Mouse (Mus musculus) adrenal gland, postnatal 36 days (tissue): ENCODE measurements around the gene Cbfb. TPM values are rescaled to one million over a fixed set of nuclear protein-coding genes. Genes with fewer than 3 reads are reported as not detected.

Experiments used
- DNase-seq, 2 experiments: peaks; one replicate each; pipeline ENCODE4 v3.0.0; 2021; ENCODE audit warnings: mixed read lengths in 1 of 2
- total RNA-seq, 2 experiments: library from RNA; stranded (reverse); gene quantifications; 2 replicates each; pipeline ENCODE4 v1.2.3; 2021

The Cbfb gene
- total RNA-seq, 2 experiments from 2014 or later: 74.1 to 104 TPM

GRCm38 (mm10) chr8:105241016-105241415, 70.5 kb downstream of the Cbfb start:
- no peak for DNase-seq

- no peak for DNase-seq
Measured at GRCm38 (mm10) chr8:105251954-105252353, 81.5 kb downstream of the Cbfb start.

GRCm38 (mm10) chr8:105252680-105253537, 82.4 kb downstream of the Cbfb start:
- DNase-seq: no peak

GRCm38 (mm10) chr8:105253766-105254151, 83.3 kb downstream of the Cbfb start:
- peak in 1 of 2 experiments; percentile 7 for DNase-seq

GRCm38 (mm10) chr8:105254152-105254965, 83.9 kb downstream of the Cbfb start:
- peak; percentile 91 to 95 for DNase-seq

DNA sequence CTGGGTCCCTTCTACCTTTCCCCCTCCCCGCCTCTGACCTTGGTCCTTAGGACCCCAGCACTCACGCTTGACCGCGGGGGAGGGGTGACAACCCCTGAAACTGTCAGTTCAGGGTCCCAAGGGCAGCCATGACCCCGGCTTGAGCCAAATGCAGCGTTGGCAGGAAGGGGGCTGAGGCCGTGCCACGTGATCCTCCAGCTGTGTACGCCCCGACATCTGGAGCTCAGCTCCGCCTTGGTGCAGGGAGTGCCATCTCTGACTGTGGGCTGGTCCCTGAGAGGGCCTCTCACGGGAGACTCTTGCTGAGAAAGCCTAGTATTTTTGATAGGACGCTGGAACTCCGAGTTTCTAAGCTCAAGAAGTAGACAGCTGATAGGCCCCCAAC, 84.5 kb downstream of the Cbfb start, which contains the start of gene B3gnt9:
TSS of gene B3gnt9 (minus strand) at position 188 of the 385 bp plus-strand sequence.
- DNase-seq: peak; percentile 39 to 51

- DNase-seq: no peak
Measured at GRCm38 (mm10) chr8:105257318-105258114, 87.0 kb downstream of the Cbfb start.

GRCm38 (mm10) chr8:105258911-105259720, 88.6 kb downstream of the Cbfb start:
- no peak for DNase-seq

GRCm38 (mm10) chr8:105259721-105260320, 89.3 kb downstream of the Cbfb start:
- DNase-seq: peak; percentile 84 to 91

DNA sequence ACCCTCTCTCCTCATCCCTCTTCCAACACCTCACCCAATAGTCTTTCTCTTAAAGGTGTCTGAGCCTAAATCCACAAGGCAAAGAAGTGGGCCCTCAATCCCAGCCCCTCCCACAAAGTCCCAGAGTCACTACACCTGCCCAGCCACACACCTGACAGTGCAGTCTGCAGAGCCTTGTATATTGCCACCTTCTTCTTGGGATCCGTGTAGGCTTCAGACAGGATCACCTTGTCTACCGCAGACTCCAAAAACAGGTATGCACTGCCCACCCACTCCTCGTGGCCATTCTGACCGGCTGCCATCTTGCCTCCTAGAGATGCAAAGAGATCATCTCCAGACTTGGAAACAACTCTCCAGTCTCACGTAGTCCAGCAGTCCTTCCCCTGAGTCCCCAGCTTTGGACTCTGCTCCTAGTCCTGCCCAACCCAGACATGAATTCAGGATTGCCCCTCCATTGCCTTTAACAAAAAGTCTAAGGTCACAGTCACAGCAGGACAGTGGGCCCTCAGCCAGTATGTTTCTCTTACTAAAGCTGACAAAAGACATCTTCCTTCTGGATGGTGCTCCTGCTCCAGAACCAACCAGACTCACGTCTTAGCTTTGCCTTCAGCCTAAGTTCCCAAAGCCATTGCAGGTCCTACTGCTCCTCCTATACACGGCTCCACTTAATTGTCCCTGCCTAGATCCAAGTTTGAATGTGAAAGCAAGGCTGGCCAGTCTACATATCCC, 90.1 kb downstream of the Cbfb start:
- no peak for DNase-seq

DNA sequence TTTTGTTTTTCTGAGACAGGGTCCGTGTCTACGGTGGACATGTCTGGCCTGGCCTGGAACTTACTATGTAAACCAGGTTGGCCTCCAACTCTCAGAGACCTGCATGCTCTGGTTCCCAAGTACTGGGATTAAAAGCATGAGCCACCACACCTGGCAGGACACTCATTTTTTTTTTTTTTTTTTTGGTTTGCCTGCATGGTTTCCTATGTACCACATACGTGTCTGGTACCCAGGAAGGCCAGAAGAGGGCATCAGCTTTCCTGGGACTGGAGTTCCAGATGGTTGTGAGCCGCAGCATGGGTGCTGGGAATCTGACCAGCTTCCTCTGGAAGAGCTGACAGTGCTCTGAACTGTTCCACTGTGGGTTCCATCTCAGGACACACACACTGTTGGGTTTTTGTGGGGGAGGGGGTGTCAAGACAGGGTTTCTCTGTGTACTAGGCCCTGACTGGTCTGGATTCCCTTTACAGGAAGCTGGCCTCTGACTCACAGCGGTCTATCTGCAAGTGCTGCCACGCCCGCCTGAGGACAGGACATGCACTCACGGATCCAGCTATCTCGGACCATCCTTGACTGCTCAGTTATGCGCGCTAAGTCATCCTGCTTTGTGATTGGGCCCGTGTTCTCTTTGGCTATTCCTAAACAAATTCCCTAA, 91.0 kb downstream of the Cbfb start:
- no peak for DNase-seq

- no peak for DNase-seq
Measured at GRCm38 (mm10) chr8:105263244-105263912, 92.9 kb downstream of the Cbfb start.

- peak; percentile 90 to 92 for DNase-seq
Measured at GRCm38 (mm10) chr8:105264024-105264982, 93.8 kb downstream of the Cbfb start, which contains the start of the genes Tradd and Fbxl8. Gene Tradd (minus strand): TSS chr8:105264609. Gene Fbxl8 (plus strand): TSS chr8:105264648.

DNA sequence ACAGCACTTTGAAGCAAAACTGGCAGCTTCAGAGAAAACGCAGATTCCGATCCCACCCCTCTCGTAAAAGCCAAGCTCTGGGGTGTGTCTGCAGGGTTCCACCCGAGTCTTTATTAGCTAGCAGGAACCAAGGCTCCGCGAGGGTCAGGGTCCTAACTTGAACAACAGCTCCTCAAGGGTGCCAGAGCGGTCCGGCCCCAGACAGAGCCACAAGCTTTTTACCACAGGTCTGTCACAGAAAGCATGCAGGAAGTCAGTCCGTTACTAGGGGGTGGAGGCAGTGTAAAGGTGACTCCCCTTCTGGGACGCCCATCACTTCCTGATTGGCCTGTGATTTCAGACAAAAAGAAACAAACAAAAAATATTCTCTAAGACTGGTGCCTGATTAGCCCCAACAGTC, 94.7 kb downstream of the Cbfb start:
- peak in 1 of 2 experiments; percentile 35 for DNase-seq

DNA sequence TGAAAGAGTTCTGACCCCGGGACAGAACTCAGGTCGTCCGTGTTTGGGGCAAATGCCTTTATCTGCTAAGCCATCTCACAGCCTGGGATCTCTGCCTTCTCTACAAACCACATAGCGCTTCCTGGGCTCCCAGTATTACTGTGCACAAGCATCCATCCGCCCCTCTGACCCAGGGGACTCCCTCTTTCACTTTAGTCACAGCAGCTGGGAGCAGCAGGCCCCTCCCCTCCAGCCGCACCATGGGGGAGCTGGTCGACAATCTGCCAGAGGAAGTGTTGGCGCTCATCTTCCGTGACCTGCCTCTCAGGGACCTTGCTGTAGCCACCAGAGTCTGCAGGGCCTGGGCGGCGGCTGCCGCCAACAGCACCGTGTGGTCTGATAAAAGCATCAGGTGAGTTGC, 96.3 kb downstream of the Cbfb start:
- no peak for DNase-seq
